Mouse (Mus musculus) CD4-positive helper T cell, adult 2 months (primary cell): Measurements from ENCODE around the gene Sdr16c6.

Experiments used
- DNase-seq: peaks from one replicate; pipeline ENCODE4 v3.0.0-alpha.2; 2012; ENCODE audit warnings: low read depth, missing footprints, low spot score

Sdr16c6 gene

GRCm38 (mm10) chr4:4077372-4077771 is at the start of gene Sdr16c6:
TSS of gene Sdr16c6 (minus strand) at chr4:4077522.
- no peak for DNase-seq

- DNase-seq, result no peak
These were observed 2.9 kb upstream of the Sdr16c6 start for GRCm38 (mm10) chr4:4080180-4080579.

- no peak for DNase-seq
These were observed 1.8 kb upstream of the Sdr16c6 start for GRCm38 (mm10) chr4:4079132-4079531.

- DNase-seq, result no peak
These were observed 1.3 kb downstream of the Sdr16c6 start for GRCm38 (mm10) chr4:4076001-4076400.
